Mouse (Mus musculus) urinary bladder, postnatal 25 days (tissue): ENCODE results near the gene Slc22a12.
A peak's percentile ranks its signal among the peaks of the same experiment; 100 is the strongest.

Source experiments
- DNase-seq: peaks from one replicate; pipeline ENCODE4 v3.0.0; 2022; ENCODE audit warnings: low spot score

The Slc22a12 gene

GRCm38 (mm10) chr19:6542367-6543034 lies at the start of gene Slc22a12:
Gene Slc22a12, minus strand, starts transcription at chr19:6543032.
- no peak for DNase-seq

GRCm38 (mm10) chr19:6572001-6572400 lies 29.2 kb upstream of the Slc22a12 start:
- no peak for DNase-seq

GRCm38 (mm10) chr19:6571476-6571875 lies 28.6 kb upstream of the Slc22a12 start:
- DNase-seq = no peak

- no peak for DNase-seq
Observed at GRCm38 (mm10) chr19:6569561-6569960, 26.7 kb upstream of the Slc22a12 start.

GRCm38 (mm10) chr19:6569021-6569420 lies 26.2 kb upstream of the Slc22a12 start:
- DNase-seq = no peak

GRCm38 (mm10) chr19:6566450-6566849 lies 23.6 kb upstream of the Slc22a12 start:
- DNase-seq = no peak

- no peak for DNase-seq
Observed at GRCm38 (mm10) chr19:6565136-6565535, 22.3 kb upstream of the Slc22a12 start.

GRCm38 (mm10) chr19:6560246-6560815 lies 17.5 kb upstream of the Slc22a12 start:
- DNase-seq = no peak

- DNase-seq = no peak
Observed at GRCm38 (mm10) chr19:6559576-6559975, 16.7 kb upstream of the Slc22a12 start.

- DNase-seq = no peak
Observed at GRCm38 (mm10) chr19:6553819-6554582, 11.2 kb upstream of the Slc22a12 start.

- DNase-seq = no peak
Observed at GRCm38 (mm10) chr19:6553174-6553573, 10.3 kb upstream of the Slc22a12 start.

GRCm38 (mm10) chr19:6552302-6553028 lies 9.6 kb upstream of the Slc22a12 start:
- DNase-seq = peak; percentile 45

- no peak for DNase-seq
Observed at GRCm38 (mm10) chr19:6551215-6551614, 8.4 kb upstream of the Slc22a12 start.

- no peak for DNase-seq
Observed at GRCm38 (mm10) chr19:6549566-6549965, 6.7 kb upstream of the Slc22a12 start.

- DNase-seq = no peak
Observed at GRCm38 (mm10) chr19:6548431-6549410, 5.9 kb upstream of the Slc22a12 start.

- DNase-seq = no peak
Observed at GRCm38 (mm10) chr19:6547801-6548200, 5.0 kb upstream of the Slc22a12 start.

- no peak for DNase-seq
Observed at GRCm38 (mm10) chr19:6546096-6546495, 3.3 kb upstream of the Slc22a12 start.

- DNase-seq = no peak
Observed at GRCm38 (mm10) chr19:6545481-6545880, 2.6 kb upstream of the Slc22a12 start.

- no peak for DNase-seq
Observed at GRCm38 (mm10) chr19:6544712-6545111, 1.9 kb upstream of the Slc22a12 start.

- DNase-seq = no peak
Observed at GRCm38 (mm10) chr19:6543518-6543917, 686 bp upstream of the Slc22a12 start.

GRCm38 (mm10) chr19:6543035-6543383 lies 177 bp upstream of the Slc22a12 start:
- no peak for DNase-seq
